Mouse (Mus musculus) heart, postnatal 4 days (tissue): Measurements from ENCODE around the gene Txndc16. TPM values are rescaled to one million over a fixed set of nuclear protein-coding genes. Genes with fewer than 3 reads are reported as not detected.

ENCODE experiments used
- DNase-seq: peaks from one replicate; pipeline ENCODE4 v3.0.0; 2021
- total RNA-seq, 2 experiments: library from RNA; stranded (reverse); gene quantifications; 2 replicates each; pipeline ENCODE4 v1.2.3; 2021

Txndc16 gene
- 10 to 100 TPM; 12.0 to 13.0 TPM for total RNA-seq

GRCm38 (mm10) chr14:45220090-45220956 lies at the start of gene Txndc16:
TSS of gene Txndc16 (minus strand) at chr14:45220328.
- DNase-seq = peak; percentile 86

GRCm38 (mm10) chr14:45263831-45264592 lies 43.9 kb upstream of the Txndc16 start:
- DNase-seq = no peak

- no peak for DNase-seq
Measured at GRCm38 (mm10) chr14:45251548-45252076, 31.5 kb upstream of the Txndc16 start.

- DNase-seq = no peak
Measured at GRCm38 (mm10) chr14:45241613-45242012, 21.5 kb upstream of the Txndc16 start.

- no peak for DNase-seq
Measured at GRCm38 (mm10) chr14:45239042-45239441, 18.9 kb upstream of the Txndc16 start.

GRCm38 (mm10) chr14:45220957-45221630 lies 966 bp upstream of the Txndc16 start:
- DNase-seq = no peak

GRCm38 (mm10) chr14:45219281-45220089 lies 643 bp downstream of the Txndc16 start, which contains the start of gene Gpr137c:
TSS of gene Gpr137c (plus strand) at chr14:45219717.
- DNase-seq = peak; percentile 98

- no peak for DNase-seq
Measured at GRCm38 (mm10) chr14:45217693-45218092, 2.4 kb downstream of the Txndc16 start.

- DNase-seq = no peak
Measured at GRCm38 (mm10) chr14:45216711-45217340, 3.3 kb downstream of the Txndc16 start.

GRCm38 (mm10) chr14:45211431-45211830 lies 8.7 kb downstream of the Txndc16 start:
- DNase-seq = no peak

GRCm38 (mm10) chr14:45210683-45211082 lies 9.4 kb downstream of the Txndc16 start:
- no peak for DNase-seq

GRCm38 (mm10) chr14:45200607-45201006 lies 19.5 kb downstream of the Txndc16 start:
- DNase-seq = no peak

GRCm38 (mm10) chr14:45190999-45191398 lies 29.1 kb downstream of the Txndc16 start:
- DNase-seq = no peak

GRCm38 (mm10) chr14:45181611-45182010 lies 38.5 kb downstream of the Txndc16 start:
- DNase-seq = no peak

GRCm38 (mm10) chr14:45179606-45180005 lies 40.5 kb downstream of the Txndc16 start:
- no peak for DNase-seq

GRCm38 (mm10) chr14:45179186-45179585 lies 40.9 kb downstream of the Txndc16 start:
- no peak for DNase-seq

- no peak for DNase-seq
Measured at GRCm38 (mm10) chr14:45175012-45175740, 45.0 kb downstream of the Txndc16 start.

- DNase-seq = no peak
Measured at GRCm38 (mm10) chr14:45172260-45172659, 47.9 kb downstream of the Txndc16 start.

- DNase-seq = no peak
Measured at GRCm38 (mm10) chr14:45167366-45167765, 52.8 kb downstream of the Txndc16 start.

- DNase-seq = no peak
Measured at GRCm38 (mm10) chr14:45155511-45156173, 64.5 kb downstream of the Txndc16 start.
